Mouse (Mus musculus): Measurements from ENCODE around the gene Calcrl. TPM values are rescaled to one million over a fixed set of nuclear protein-coding genes. Genes with fewer than 3 reads are reported as not detected.

Calcrl gene
- polyA plus RNA-seq (2015; fragmentation: Nextera tagmentation; extraction: Ambion mirVana), result 22.7 and 22.9 TPM in 2 replicates

DNA sequence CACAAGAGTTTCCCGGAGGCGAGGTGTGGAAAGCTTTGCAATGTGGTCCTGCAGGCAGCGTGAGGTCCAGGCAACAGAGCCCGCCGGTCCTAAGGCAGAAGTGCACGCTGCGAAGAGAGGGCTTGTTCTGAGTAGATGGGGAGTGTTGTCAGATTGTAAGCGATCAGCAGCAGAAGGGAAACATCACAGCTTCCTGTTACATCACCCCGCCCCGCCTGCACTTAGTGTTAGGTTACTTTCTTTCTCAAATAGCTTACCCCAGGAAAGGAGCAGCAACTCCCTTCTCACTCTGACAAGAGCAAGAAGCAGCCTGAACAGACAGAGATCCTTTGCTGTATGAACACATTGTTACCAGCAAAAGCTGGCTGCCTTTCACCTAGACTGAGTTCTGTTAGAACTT is at the start of gene Calcrl:
Calcrl (minus strand) TSS at position 274 of the 400 bp plus-strand sequence.
- under 1% methylated on average over 10 of the region's 10 CpGs for WGBS
- H3K9me3 ChIP-seq (ENCODE audit: control insufficient read depth, low read length), result no peaks in the 10 kb centered on the region
- H3K4me3 ChIP-seq (ENCODE audit: low read length), result peak within 1 kb of the TSS; percentile 53
- no peaks in the 10 kb centered on the region for H3K36me3 ChIP-seq (ENCODE audit: control insufficient read depth, insufficient read depth, low read length)
- H3K9ac ChIP-seq (ENCODE audit: low read depth, low read length), result peak within 1 kb of the TSS; percentile 65; the same call in 1 of the 2 replicates
- peak; percentile 91 for ATAC-seq
- peak within 1 kb of the TSS; percentile 64 for H3K4me2 ChIP-seq (ENCODE audit: low read depth, low read length)
- H3K27me3 ChIP-seq (replicated peaks; ENCODE audit: control insufficient read depth, insufficient read depth, low read length), result no peaks in the 10 kb centered on the region
- peak within 1 kb of the TSS; percentile 73 for H3K27ac ChIP-seq (ENCODE audit: low read length)
- H3K4me1 ChIP-seq (ENCODE audit: control insufficient read depth, insufficient read depth, low read length), result no peaks in the 10 kb centered on the region

DNA sequence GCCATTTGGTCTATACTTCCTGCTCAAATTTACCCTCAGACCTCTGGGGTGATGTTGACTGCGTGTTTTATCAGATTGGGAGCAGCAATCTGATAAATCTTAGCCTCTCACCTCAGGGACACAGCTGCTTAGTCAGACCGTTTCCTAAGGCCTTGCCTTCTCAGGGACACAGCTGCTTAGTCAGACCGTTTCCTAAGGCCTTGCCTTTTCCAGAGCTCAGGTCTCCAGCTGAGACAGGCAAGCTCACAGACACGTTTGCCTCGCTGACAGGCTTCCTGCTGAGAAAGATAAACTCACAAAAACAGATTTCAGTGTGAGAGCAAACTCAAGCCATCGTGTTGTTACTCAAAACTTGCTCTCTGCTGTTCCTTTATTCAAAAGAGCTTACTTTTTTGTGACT is 49.4 kb upstream of the Calcrl start:
- Histone ChIP-seq H3K4me3 (ENCODE audit: low read length) (no peak overlapping the region), H3K9ac (ENCODE audit: low read depth, low read length) (no peak overlapping the region), H3K4me2 (ENCODE audit: low read depth, low read length) (no peak overlapping the region), H3K27me3 (replicated peaks; ENCODE audit: control insufficient read depth, insufficient read depth, low read length) (no peaks in the 10 kb centered on the region), H3K36me3 (ENCODE audit: control insufficient read depth, insufficient read depth, low read length) (no peaks in the 10 kb centered on the region), H3K4me1 (ENCODE audit: control insufficient read depth, insufficient read depth, low read length) (peaks cover 6% of the 10 kb centered on the region), H3K27ac (ENCODE audit: low read length) (no peak overlapping the region), H3K9me3 (ENCODE audit: control insufficient read depth, low read length) (no peaks in the 10 kb centered on the region)
- 22% methylated on average over 6 of the region's 6 CpGs for WGBS
- no peak for ATAC-seq

DNA sequence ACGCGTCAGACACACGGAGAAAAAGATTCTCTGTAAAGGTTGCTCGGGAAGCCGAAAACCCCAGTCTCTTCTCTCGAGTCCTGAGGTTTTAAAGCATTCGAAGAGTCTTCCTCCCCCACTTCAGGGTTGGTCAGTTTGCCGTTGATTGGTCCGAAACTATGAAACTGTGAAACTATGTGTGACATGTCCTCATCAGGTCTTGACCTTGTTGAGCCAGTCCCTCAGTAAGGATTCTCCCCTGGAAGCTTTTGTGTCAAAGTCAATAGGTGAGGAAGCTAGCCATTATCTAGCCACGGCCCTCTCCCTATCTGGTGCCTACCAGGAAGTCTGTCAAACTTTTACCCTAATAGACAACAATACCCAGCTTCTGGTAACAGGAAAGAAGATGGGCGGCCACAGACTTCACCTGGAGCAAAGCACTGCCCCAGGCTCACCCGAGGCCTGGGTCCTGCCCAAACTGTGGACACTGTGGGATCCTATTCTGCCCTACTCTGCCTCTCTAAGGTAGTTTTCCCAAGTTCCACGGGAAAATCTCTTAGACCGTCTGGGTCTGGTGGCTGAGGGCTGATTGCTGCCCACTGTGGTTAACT is 48.8 kb upstream of the Calcrl start:
- no peak for ATAC-seq
- no peaks in the 10 kb centered on the region for H3K9me3 ChIP-seq (ENCODE audit: control insufficient read depth, low read length)
- H3K9ac ChIP-seq (ENCODE audit: low read depth, low read length), result no peak overlapping the region
- no peak overlapping the region for H3K4me3 ChIP-seq (ENCODE audit: low read length)
- H3K27ac ChIP-seq (ENCODE audit: low read length), result no peak overlapping the region
- H3K4me1 ChIP-seq (ENCODE audit: control insufficient read depth, insufficient read depth, low read length), result peaks cover 6% of the 10 kb centered on the region
- H3K36me3 ChIP-seq (ENCODE audit: control insufficient read depth, insufficient read depth, low read length), result no peaks in the 10 kb centered on the region
- WGBS, result 73% methylated on average over 14 of the region's 14 CpGs
- H3K27me3 ChIP-seq (replicated peaks; ENCODE audit: control insufficient read depth, insufficient read depth, low read length), result no peaks in the 10 kb centered on the region
- H3K4me2 ChIP-seq (ENCODE audit: low read depth, low read length), result no peak overlapping the region

DNA sequence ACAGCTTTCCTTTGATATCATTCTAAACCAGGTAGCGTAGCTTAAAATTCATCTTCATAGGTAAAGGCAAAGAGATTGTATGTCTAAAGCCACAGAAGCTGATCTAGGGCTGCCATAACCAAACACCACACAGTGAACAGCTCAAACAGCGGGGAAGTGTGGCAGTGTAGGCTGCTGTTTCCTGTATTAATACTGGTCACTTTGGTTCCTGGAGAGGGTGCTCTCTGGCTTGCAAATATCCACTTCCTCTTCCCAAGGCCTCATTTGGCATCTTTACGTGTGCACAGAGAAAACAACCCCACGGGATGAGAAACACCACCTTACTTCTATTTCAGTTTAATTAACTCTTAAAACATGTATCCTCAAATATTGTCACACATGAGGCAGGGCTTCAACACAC is 42.2 kb upstream of the Calcrl start:
- ATAC-seq, result no peak
- Histone ChIP-seq H3K4me2 (ENCODE audit: low read depth, low read length) (no peak overlapping the region), H3K36me3 (ENCODE audit: control insufficient read depth, insufficient read depth, low read length) (no peaks in the 10 kb centered on the region), H3K9ac (ENCODE audit: low read depth, low read length) (no peak overlapping the region), H3K4me1 (ENCODE audit: control insufficient read depth, insufficient read depth, low read length) (no peaks in the 10 kb centered on the region), H3K27me3 (replicated peaks; ENCODE audit: control insufficient read depth, insufficient read depth, low read length) (no peaks in the 10 kb centered on the region), H3K27ac (ENCODE audit: low read length) (no peak overlapping the region), H3K4me3 (ENCODE audit: low read length) (no peak overlapping the region), H3K9me3 (ENCODE audit: control insufficient read depth, low read length) (no peaks in the 10 kb centered on the region)
- WGBS, result 83% methylated on average over 4 of the region's 4 CpGs

DNA sequence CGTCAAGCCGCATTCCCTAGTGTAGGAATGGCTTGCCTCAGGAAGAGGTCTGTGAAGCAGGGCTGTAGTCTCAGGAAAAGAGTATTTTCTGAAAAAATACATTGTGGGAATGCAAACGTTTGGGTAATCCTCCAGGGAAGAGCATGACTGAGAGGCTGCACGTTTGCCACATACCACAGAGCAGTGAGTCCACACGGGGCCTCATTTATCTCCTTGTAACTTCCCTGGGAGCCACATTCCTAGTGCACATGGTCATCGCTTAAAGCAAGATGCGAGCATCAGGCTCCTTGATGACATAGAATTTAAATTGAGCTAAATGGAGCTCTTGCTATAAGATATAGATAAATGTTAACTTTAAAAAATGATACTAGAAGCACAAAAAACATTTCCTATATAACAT is 39.7 kb upstream of the Calcrl start:
- ATAC-seq, result 0 out of 2 replicates have a peak, but pooled peaks have one; percentile 44
- Histone ChIP-seq H3K27me3 (replicated peaks; ENCODE audit: control insufficient read depth, insufficient read depth, low read length) (no peaks in the 10 kb centered on the region), H3K27ac (ENCODE audit: low read length) (no peak overlapping the region), H3K4me1 (ENCODE audit: control insufficient read depth, insufficient read depth, low read length) (no peaks in the 10 kb centered on the region), H3K9ac (ENCODE audit: low read depth, low read length) (no peak overlapping the region), H3K4me2 (ENCODE audit: low read depth, low read length) (no peak overlapping the region), H3K4me3 (ENCODE audit: low read length) (no peak overlapping the region), H3K36me3 (ENCODE audit: control insufficient read depth, insufficient read depth, low read length) (no peaks in the 10 kb centered on the region), H3K9me3 (ENCODE audit: control insufficient read depth, low read length) (no peaks in the 10 kb centered on the region)
- 24% methylated on average over 7 of the region's 7 CpGs for WGBS

DNA sequence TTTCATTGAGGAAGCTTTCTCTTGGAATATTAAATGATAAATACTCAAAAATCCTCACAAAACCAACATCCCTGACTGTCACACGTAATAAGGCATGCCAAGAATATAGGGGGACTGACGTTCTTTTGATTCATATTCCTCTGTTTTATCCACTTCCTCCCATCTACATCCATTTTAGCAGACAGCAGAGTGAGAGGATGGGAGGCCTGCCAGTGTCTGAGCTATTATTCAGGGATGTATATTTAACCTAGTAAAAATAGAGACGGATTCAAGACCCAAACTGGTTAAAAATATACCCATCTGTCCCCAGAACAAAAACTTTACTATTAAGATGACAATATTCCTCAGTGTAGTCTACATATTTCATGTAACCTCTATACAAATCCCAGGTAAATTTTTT is 37.2 kb upstream of the Calcrl start:
- no peak overlapping the region for H3K4me2 ChIP-seq (ENCODE audit: low read depth, low read length)
- WGBS, result 84% methylated on average over 3 of the region's 3 CpGs
- no peak overlapping the region for H3K4me3 ChIP-seq (ENCODE audit: low read length)
- no peaks in the 10 kb centered on the region for H3K36me3 ChIP-seq (ENCODE audit: control insufficient read depth, insufficient read depth, low read length)
- no peak overlapping the region for H3K27ac ChIP-seq (ENCODE audit: low read length)
- H3K9ac ChIP-seq (ENCODE audit: low read depth, low read length), result no peak overlapping the region
- no peaks in the 10 kb centered on the region for H3K4me1 ChIP-seq (ENCODE audit: control insufficient read depth, insufficient read depth, low read length)
- no peaks in the 10 kb centered on the region for H3K9me3 ChIP-seq (ENCODE audit: control insufficient read depth, low read length)
- no peak for ATAC-seq
- H3K27me3 ChIP-seq (replicated peaks; ENCODE audit: control insufficient read depth, insufficient read depth, low read length), result no peaks in the 10 kb centered on the region

DNA sequence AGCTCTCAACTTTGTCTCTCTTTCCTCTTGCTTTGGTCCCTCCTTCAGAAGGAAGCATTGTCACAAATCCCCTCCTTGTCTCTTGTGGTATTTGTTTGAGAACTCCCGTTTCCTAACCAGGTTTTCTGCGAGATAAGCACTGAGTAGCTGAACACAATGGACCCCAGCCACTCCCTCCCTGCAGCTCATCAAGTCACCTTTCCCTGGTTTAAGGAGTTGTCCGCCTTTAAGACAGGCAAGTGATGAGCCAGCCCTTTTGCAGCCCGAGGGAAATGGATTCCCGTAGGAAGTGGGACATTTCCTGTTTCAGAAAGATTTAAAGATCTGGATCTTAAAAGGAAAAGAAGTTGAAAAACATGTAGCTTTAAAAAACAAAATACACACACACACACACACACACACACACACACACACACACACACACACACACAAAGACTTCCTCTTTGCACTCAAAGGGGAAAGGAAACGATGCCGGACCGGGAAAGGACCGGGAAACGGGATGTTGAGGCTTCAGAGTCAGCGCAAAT is 34.5 kb upstream of the Calcrl start:
- Histone ChIP-seq H3K4me1 (ENCODE audit: control insufficient read depth, insufficient read depth, low read length) (no peaks in the 10 kb centered on the region), H3K9ac (ENCODE audit: low read depth, low read length) (no peak overlapping the region), H3K4me2 (ENCODE audit: low read depth, low read length) (no peak overlapping the region), H3K27me3 (replicated peaks; ENCODE audit: control insufficient read depth, insufficient read depth, low read length) (no peaks in the 10 kb centered on the region), H3K27ac (ENCODE audit: low read length) (no peak overlapping the region), H3K4me3 (ENCODE audit: low read length) (no peak overlapping the region), H3K36me3 (ENCODE audit: control insufficient read depth, insufficient read depth, low read length) (no peaks in the 10 kb centered on the region), H3K9me3 (ENCODE audit: control insufficient read depth, low read length) (no peaks in the 10 kb centered on the region)
- 48% methylated on average over 11 of the region's 11 CpGs for WGBS
- no peak for ATAC-seq

DNA sequence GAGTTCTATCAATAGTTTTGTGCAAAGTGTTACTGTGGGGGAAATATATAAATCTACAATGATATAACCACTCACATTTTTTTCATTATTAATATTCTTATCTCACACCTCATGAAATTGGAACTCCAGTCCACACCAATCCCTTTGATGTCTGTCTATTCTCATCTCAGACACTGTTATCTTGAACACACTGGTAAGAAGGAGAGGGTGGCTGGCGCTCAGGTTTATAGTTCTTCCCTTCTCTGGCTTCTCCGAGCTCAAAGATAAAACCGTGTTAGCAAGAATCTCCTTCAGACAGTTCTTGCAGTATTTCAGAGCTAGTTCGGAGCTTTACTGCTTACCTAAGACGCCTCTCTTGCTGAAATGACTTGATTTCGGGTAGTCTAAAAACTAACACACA is 32.0 kb upstream of the Calcrl start:
- Histone ChIP-seq H3K4me3 (ENCODE audit: low read length) (no peak overlapping the region), H3K9me3 (ENCODE audit: control insufficient read depth, low read length) (no peaks in the 10 kb centered on the region), H3K27me3 (replicated peaks; ENCODE audit: control insufficient read depth, insufficient read depth, low read length) (no peaks in the 10 kb centered on the region), H3K36me3 (ENCODE audit: control insufficient read depth, insufficient read depth, low read length) (no peaks in the 10 kb centered on the region), H3K9ac (ENCODE audit: low read depth, low read length) (no peak overlapping the region), H3K4me2 (ENCODE audit: low read depth, low read length) (no peak overlapping the region), H3K27ac (ENCODE audit: low read length) (no peak overlapping the region), H3K4me1 (ENCODE audit: control insufficient read depth, insufficient read depth, low read length) (no peaks in the 10 kb centered on the region)
- 72% methylated on average over 6 of the region's 6 CpGs for WGBS
- no peak for ATAC-seq

DNA sequence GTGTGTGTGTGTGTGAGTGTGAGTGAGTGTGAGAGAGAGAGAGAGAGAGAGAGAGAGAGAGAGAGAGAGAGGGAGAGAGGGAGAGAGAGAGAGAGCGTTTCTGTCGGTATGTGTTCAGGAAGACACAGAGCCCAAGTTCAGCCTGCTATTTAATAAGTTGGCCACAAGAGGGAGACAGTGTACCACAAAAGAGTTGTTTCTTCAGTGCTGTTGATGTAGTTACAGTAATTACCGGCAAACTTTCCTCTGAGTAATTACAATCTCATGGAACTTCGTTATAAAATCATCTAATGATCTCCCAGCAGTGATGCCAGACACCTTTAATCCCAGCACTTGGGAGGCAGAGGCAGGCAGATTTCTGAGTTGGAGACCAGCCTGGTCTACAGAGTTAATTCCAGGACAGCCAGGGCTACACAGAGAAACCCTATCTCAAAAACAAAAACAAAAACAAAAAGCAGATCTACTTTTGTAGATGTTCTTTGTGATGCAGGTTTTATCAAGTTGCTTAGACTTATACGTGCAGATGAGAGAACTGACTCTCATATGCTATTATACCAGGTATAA is 30.1 kb upstream of the Calcrl start:
- Histone ChIP-seq H3K9me3 (ENCODE audit: control insufficient read depth, low read length) (no peaks in the 10 kb centered on the region), H3K27me3 (replicated peaks; ENCODE audit: control insufficient read depth, insufficient read depth, low read length) (no peaks in the 10 kb centered on the region), H3K27ac (ENCODE audit: low read length) (no peak overlapping the region), H3K4me2 (ENCODE audit: low read depth, low read length) (no peak overlapping the region), H3K4me3 (ENCODE audit: low read length) (no peak overlapping the region), H3K36me3 (ENCODE audit: control insufficient read depth, insufficient read depth, low read length) (no peaks in the 10 kb centered on the region), H3K4me1 (ENCODE audit: control insufficient read depth, insufficient read depth, low read length) (no peaks in the 10 kb centered on the region), H3K9ac (ENCODE audit: low read depth, low read length) (no peak overlapping the region)
- ATAC-seq, result peak; percentile 57; the same call in 1 of the 2 replicates
- 11% methylated on average over 5 of the region's 5 CpGs for WGBS
